Mouse (Mus musculus) kidney, embryonic 15.5 days (tissue): ENCODE results near the gene Esrra. TPM values are rescaled to one million over a fixed set of nuclear protein-coding genes. Genes with fewer than 3 reads are reported as not detected.

ENCODE experiments used
- ATAC-seq: fragments of 200-750 bp; cut with Nextera tagmentation; replicated peaks from 2 replicates; pipeline ENCODE4 v1.8.0; 2017; ENCODE audit warnings: moderate TSS enrichment; ENCODE audit not compliant: low FRiP score
- H3K27ac ChIP-seq: fragments of 300-500 bp; sonication (generic); 2 replicates; pipeline ENCODE4 v1.5.1; 2015; ENCODE audit warnings: mild to moderate bottlenecking, inconsistent platforms
- H3K27me3 ChIP-seq: fragments of 300-500 bp; sonication (generic); 2 replicates; pipeline ENCODE4 v1.6.1; 2015; ENCODE audit warnings: inconsistent platforms
- H3K36me3 ChIP-seq: fragments of 300-500 bp; sonication (generic); 2 replicates; pipeline ENCODE4 v1.6.1; 2015; ENCODE audit warnings: inconsistent platforms
- H3K4me1 ChIP-seq: fragments of 300-500 bp; sonication (generic); 2 replicates; pipeline ENCODE4 v1.6.1; 2015; ENCODE audit warnings: inconsistent platforms
- H3K4me2 ChIP-seq: fragments of 300-500 bp; sonication (generic); 2 replicates; pipeline ENCODE4 v1.6.1; 2015; ENCODE audit warnings: moderate library complexity, mild to moderate bottlenecking, inconsistent platforms
- H3K4me3 ChIP-seq: fragments of 300-500 bp; sonication (generic); replicated peaks from 2 replicates; pipeline ENCODE4 v1.5.1; 2015; ENCODE audit warnings: mild to moderate bottlenecking, inconsistent platforms
- H3K9ac ChIP-seq: fragments of 300-500 bp; sonication (generic); 2 replicates; pipeline ENCODE4 v1.6.1; 2015; ENCODE audit warnings: mild to moderate bottlenecking, inconsistent platforms
- H3K9me3 ChIP-seq: fragments of 300-500 bp; sonication (generic); replicated peaks from 2 replicates; pipeline ENCODE4 v1.6.1; 2016; ENCODE audit warnings: inconsistent platforms
- WGBS: fragments of 180-500 bp; shearing (Covaris S2); methylation state at CpG from one replicate; pipeline ENCODE4 v1.1.7; 2015; ENCODE audit warnings: mixed read lengths; 5-methylcytosine and 5-hydroxymethylcytosine counted together
- microRNA-seq: library from miRNA; unstranded; fragments of <30 nt; microRNA quantifications from one replicate; pipeline ENCODE4, GENCODE M21; 2016
- polyA plus RNA-seq: library from polyadenylated mRNA; unstranded; fragments of >200 nt; fragmentation: Nextera tagmentation; extraction: Ambion mirVana; gene quantifications from 2 replicates; pipeline ENCODE4 v1.2.1, GENCODE M21; 2015

The Esrra gene
- polyA plus RNA-seq, 1 experiment from 2014 or later, result 14.8 TPM

DNA sequence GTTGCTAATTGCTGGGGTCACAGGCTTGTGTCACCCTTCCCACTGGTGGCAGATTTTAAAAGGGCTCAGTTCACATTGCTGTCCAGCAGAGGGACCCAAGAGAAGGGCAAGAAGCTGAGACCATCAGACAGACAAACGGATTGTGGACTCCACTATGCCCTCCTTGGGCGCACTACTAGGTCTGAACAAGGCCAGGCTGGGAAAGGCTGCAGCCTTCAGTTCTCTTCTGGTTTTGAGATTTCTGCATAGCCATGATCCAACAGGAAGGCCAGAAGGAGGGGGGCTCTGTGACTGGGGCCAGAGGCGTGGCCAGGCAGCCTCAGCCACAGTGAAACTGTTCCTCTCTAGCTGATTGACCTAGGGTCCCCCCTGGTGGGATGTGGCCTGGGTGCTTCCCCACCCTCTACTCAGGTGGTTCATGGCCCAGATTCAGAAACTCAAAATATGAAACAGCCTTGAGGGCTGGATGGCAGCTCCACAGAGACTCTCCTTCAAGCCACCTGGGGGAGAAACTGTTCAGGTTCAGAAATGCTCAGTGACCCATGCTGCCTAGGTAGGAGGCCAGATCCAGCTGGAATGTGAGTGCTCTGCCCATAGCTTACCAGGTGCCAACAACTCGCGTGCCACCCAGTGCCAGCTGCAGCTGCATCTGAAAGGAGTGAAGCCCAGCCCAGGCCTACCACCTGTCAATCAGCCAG lies 49.9 kb downstream of the Esrra start:
- peaks cover 16% of the 10 kb centered on the region for H3K4me1 ChIP-seq
- no peak overlapping the region for H3K4me2 ChIP-seq
- H3K27ac ChIP-seq, result peak overlapping the region; percentile 37
- H3K27me3 ChIP-seq, result no peaks in the 10 kb centered on the region
- H3K36me3 ChIP-seq, result no peaks in the 10 kb centered on the region
- WGBS, result 64% methylated on average over 5 of the region's 5 CpGs
- H3K4me3 ChIP-seq, result no peak overlapping the region
- H3K9me3 ChIP-seq, result no peaks in the 10 kb centered on the region
- peak; percentile 54; the same call in 1 of the 2 replicates for ATAC-seq
- no peak overlapping the region for H3K9ac ChIP-seq

DNA sequence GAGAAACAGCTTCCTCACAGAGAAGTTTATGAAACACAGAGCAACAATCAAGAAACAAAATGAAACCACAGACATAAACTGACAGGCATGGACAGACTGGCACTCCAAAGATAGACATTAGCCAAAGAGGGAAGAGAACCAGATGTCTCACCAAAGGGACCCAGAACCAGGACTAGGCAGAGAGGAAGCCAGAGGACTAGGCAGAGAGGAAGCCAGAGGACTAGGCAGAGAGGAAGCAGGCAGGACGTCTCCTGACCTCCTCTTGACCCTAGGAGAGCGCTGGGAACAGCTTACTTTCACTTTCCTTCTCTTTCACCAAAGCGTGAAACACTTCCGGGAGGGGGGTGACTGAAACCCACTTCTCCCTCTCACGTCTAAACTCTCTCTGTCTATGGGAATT lies 52.3 kb downstream of the Esrra start:
- Histone ChIP-seq H3K4me3 (peak overlapping the region; percentile 29), H3K27ac (peak overlapping the region; percentile 68), H3K4me2 (peak overlapping the region; percentile 50), H3K36me3 (no peaks in the 10 kb centered on the region), H3K4me1 (peaks cover 16% of the 10 kb centered on the region), H3K9ac (no peak overlapping the region), H3K9me3 (no peaks in the 10 kb centered on the region), H3K27me3 (no peaks in the 10 kb centered on the region)
- ATAC-seq, result 0 out of 2 replicates have a peak, but pooled peaks have one; percentile 29
- 0% methylated on average over 5 of the region's 5 CpGs for WGBS

DNA sequence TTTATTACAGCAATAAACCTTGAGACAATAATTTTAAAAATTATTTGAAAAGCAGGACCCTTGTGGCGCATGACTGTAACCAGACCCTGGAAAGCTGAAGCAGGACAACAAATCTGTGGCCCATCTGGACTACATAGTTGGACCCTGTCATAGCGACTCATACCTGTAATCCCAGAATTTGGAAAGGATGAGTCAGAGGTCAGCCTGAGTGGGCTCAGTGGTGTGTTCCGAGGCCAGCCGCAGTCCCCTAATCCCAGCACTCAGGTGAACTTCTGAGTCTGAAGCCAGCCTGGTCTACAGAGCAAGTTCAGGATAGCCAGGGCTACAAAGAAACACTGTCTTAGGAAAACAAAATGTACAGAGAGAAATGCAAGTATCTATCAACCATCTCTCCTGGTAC lies 60.2 kb downstream of the Esrra start:
- H3K36me3 ChIP-seq, result no peaks in the 10 kb centered on the region
- no peak overlapping the region for H3K4me3 ChIP-seq
- no peaks in the 10 kb centered on the region for H3K27me3 ChIP-seq
- H3K4me1 ChIP-seq, result peaks cover 14% of the 10 kb centered on the region
- H3K27ac ChIP-seq, result no peak overlapping the region
- no peak for ATAC-seq
- WGBS, result 85% methylated on average over 4 of the region's 4 CpGs
- H3K4me2 ChIP-seq, result no peak overlapping the region
- H3K9me3 ChIP-seq, result no peaks in the 10 kb centered on the region
- H3K9ac ChIP-seq, result no peak overlapping the region

Small RNA genes within 50 kb of the gene (microRNA-seq; reads per million reads assigned to microRNA genes)
- 1.0 reads per million for gene Mir6990

Other genes starting within 250 kb of the Esrra start
- gene Rps6ka4, start 81.2 kb downstream of the Esrra start, polyA plus RNA-seq, result 19.2 and 22.3 TPM in 2 replicates
- 0.74 and 1.2 TPM in 2 replicates for gene Ccdc88b, start 63.6 kb downstream of the Esrra start, polyA plus RNA-seq
- gene Trmt112, start 12.1 kb downstream of the Esrra start, polyA plus RNA-seq, result 148 and 167 TPM in 2 replicates
- 268 and 275 TPM in 2 replicates for gene Prdx5, start 11.7 kb downstream of the Esrra start, polyA plus RNA-seq
- 2.0 and 3.1 TPM in 2 replicates for gene Catsperz, start 3.6 kb upstream of the Esrra start, polyA plus RNA-seq
- gene Kcnk4, start 12.7 kb upstream of the Esrra start, polyA plus RNA-seq, result 0.14 and 0.45 TPM in 2 replicates
- gene Bad, start 20.0 kb upstream of the Esrra start, polyA plus RNA-seq, result 68.4 and 75.5 TPM in 2 replicates
- gene Gpr137, start 20.7 kb upstream of the Esrra start, polyA plus RNA-seq, result 30.4 and 32.9 TPM in 2 replicates
- 139 and 160 TPM in 2 replicates for gene Ppp1r14b, start 53.2 kb upstream of the Esrra start, polyA plus RNA-seq
- gene Plcb3, start 54.7 kb upstream of the Esrra start, polyA plus RNA-seq, result 42.5 and 44.8 TPM in 2 replicates
- gene Fkbp2, start 58.7 kb upstream of the Esrra start, polyA plus RNA-seq, result 129 and 137 TPM in 2 replicates
- gene Vegfb, start 65.8 kb upstream of the Esrra start, polyA plus RNA-seq, result 39.5 and 41.0 TPM in 2 replicates
- gene Dnajc4, start 70.8 kb upstream of the Esrra start, polyA plus RNA-seq, result 22.5 and 24.1 TPM in 2 replicates
- 25.4 and 27.4 TPM in 2 replicates for gene Nudt22, start 74.3 kb upstream of the Esrra start, polyA plus RNA-seq
- gene Trpt1, start 74.3 kb upstream of the Esrra start, polyA plus RNA-seq, result 11.2 and 12.1 TPM in 2 replicates
- gene Fermt3, start 97.7 kb upstream of the Esrra start, polyA plus RNA-seq, result 6.9 and 8.3 TPM in 2 replicates
- 290 and 298 TPM in 2 replicates for gene Stip1, start 118.2 kb upstream of the Esrra start, polyA plus RNA-seq
- 13.9 and 14.8 TPM in 2 replicates for gene Macrod1, start 135.0 kb upstream of the Esrra start, polyA plus RNA-seq
- gene Flrt1, start 183.9 kb upstream of the Esrra start, polyA plus RNA-seq, result 4.4 and 5.0 TPM in 2 replicates